Mouse (Mus musculus) spleen, adult 2 months (tissue): Measurements from ENCODE around the gene Tnfsf11.

Source experiments
- CTCF ChIP-seq: fragments of 200-500 bp; IDR thresholded peaks from 2 replicates; pipeline ENCODE4 v1.5.1; 2011; ENCODE audit warnings: mild to moderate bottlenecking, inconsistent platforms; ENCODE audit not compliant: insufficient read depth, insufficient read length, insufficient replicate concordance; ENCODE audit errors: extremely low read depth
- POLR2A ChIP-seq: fragments of 200-500 bp; IDR thresholded peaks from 2 replicates; pipeline ENCODE4 v1.6.1; 2011; ENCODE audit warnings: low read depth, low read length, inconsistent platforms

GRCm38 (mm10) chr14:78331368-78331767 is 23.5 kb upstream of the Tnfsf11 start:
- TF ChIP-seq CTCF (no peak), POLR2A (no peak)
